Mouse (Mus musculus) kidney, adult 2 months (tissue): ENCODE data around the gene Ism2. TPM values are rescaled to one million over a fixed set of nuclear protein-coding genes. Genes with fewer than 3 reads are reported as not detected.

Experiments
- DNase-seq: peaks from one replicate; pipeline ENCODE4 v3.0.0; 2021
- H3K27ac ChIP-seq: fragments of 200-500 bp; 2 replicates; pipeline ENCODE4 v1.5.1; 2012; ENCODE audit warnings: low read depth, low read length, control low read depth, inconsistent platforms; ENCODE audit not compliant: insufficient read depth
- H3K27me3 ChIP-seq: fragments of 200-500 bp; replicated peaks from 2 replicates; pipeline ENCODE4 v1.6.1; 2012; ENCODE audit warnings: mild to moderate bottlenecking, moderate library complexity, low read length, inconsistent platforms; ENCODE audit not compliant: control insufficient read depth, insufficient read depth
- H3K36me3 ChIP-seq: fragments of 200-500 bp; 2 replicates; pipeline ENCODE4 v1.6.1; 2012; ENCODE audit warnings: mild to moderate bottlenecking, moderate library complexity, low read length, inconsistent platforms; ENCODE audit not compliant: control insufficient read depth, insufficient read depth
- H3K4me1 ChIP-seq: fragments of 200-500 bp; 2 replicates; pipeline ENCODE4 v1.6.1; 2011; ENCODE audit warnings: low read length; ENCODE audit not compliant: control insufficient read depth, insufficient read depth
- H3K4me3 ChIP-seq: fragments of 200-500 bp; 2 replicates; pipeline ENCODE4 v1.5.1; 2011; ENCODE audit warnings: mild to moderate bottlenecking, low read depth, low read length, control low read depth; ENCODE audit not compliant: insufficient read depth
- CTCF ChIP-seq: fragments of 200-500 bp; conservative IDR thresholded peaks from 2 replicates; pipeline ENCODE4 v1.5.1; 2011; ENCODE audit warnings: low read depth, mild to moderate bottlenecking, control low read depth, low read length, moderate library complexity, mixed read lengths; ENCODE audit not compliant: insufficient read depth, insufficient read length
- POLR2A ChIP-seq: fragments of 200-500 bp; IDR thresholded peaks from one replicate; pipeline ENCODE4 v1.6.1; 2011; ENCODE audit warnings: low read depth, low read length, control low read depth
- WGBS: fragments of 180-500 bp; shearing (Covaris S2); methylation state at CpG from one replicate; pipeline ENCODE4 v1.1.7; 2018; 5-methylcytosine and 5-hydroxymethylcytosine counted together
- polyA plus RNA-seq: library from polyadenylated mRNA; depleted of rRNA; stranded (reverse); fragments of >200 nt; gene quantifications from 2 replicates; pipeline ENCODE4 v1.2.3, GENCODE M21; 2012

Ism2 gene
- polyA plus RNA-seq, 1 experiment = 0.06 TPM

DNA sequence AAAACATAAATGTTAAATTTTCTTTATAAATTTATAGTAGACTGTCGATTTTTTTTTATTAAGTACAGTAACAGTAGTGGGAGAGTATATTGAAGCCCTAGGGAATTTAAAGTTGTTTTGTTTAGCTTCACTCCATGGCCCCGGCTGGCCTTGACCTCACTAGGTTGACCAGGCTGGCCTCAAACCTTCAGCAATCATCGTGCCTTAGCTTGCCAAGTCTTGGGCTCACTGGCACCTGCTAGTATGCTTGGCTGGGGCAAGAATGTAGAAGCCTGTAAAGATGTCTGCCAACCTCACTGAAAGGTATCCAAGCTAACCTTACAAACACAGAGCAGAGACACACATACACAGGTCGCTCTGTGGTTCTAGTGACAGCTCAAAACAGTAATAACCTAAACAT is 33.0 kb upstream of the Ism2 start:
- TF ChIP-seq CTCF (no peak), POLR2A (no peak)
- 54% methylated on average over 4 of the region's 4 CpGs for WGBS
- no peak overlapping the region for H3K4me3 ChIP-seq
- no peaks in the 10 kb centered on the region for H3K27me3 ChIP-seq
- no peak overlapping the region for H3K27ac ChIP-seq
- peak; percentile 26 for DNase-seq
- peaks cover 3% of the 10 kb centered on the region for H3K36me3 ChIP-seq
- peaks cover 7% of the 10 kb centered on the region for H3K4me1 ChIP-seq

GRCm38 (mm10) chr12:87331908-87332307 is 32.4 kb upstream of the Ism2 start:
- Histone ChIP-seq H3K27me3 (no peaks in the 10 kb centered on the region), H3K4me1 (peaks cover 7% of the 10 kb centered on the region), H3K36me3 (peaks cover 3% of the 10 kb centered on the region), H3K27ac (no peak overlapping the region; the same call in 1 of the 2 replicates), H3K4me3 (no peak overlapping the region)
- WGBS = 17% methylated on average over 5 of the region's 5 CpGs
- DNase-seq = peak; percentile 5
- TF ChIP-seq POLR2A (no peak), CTCF (no peak)

DNA sequence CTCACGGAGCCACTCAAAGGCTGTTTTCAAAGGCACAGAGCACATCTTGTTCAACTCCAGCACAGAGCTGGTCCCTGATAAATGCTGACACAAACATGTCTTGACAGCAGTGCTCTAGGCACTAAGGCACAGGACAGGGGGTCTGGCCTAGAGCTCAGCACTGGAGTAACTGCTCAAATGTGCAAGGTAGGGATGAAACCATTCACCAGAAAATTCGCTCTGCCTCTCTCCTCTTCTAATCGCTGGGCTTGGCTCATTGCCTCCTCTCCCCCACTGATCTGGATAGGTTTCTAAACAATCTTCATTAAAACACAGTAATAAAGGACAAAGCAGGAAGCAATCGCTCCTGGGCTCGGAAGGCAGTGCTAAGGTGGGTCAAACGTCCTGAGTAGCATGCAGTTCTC is 31.6 kb upstream of the Ism2 start:
- H3K4me1 ChIP-seq = peaks cover 7% of the 10 kb centered on the region
- 39% methylated on average over 6 of the region's 6 CpGs for WGBS
- H3K27me3 ChIP-seq = no peaks in the 10 kb centered on the region
- DNase-seq = peak; percentile 16
- peak overlapping the region; percentile 2 for H3K27ac ChIP-seq
- peaks cover 3% of the 10 kb centered on the region for H3K36me3 ChIP-seq
- no peak for TF ChIP-seq CTCF
- TF ChIP-seq POLR2A = no peak
- H3K4me3 ChIP-seq = no peak overlapping the region

DNA sequence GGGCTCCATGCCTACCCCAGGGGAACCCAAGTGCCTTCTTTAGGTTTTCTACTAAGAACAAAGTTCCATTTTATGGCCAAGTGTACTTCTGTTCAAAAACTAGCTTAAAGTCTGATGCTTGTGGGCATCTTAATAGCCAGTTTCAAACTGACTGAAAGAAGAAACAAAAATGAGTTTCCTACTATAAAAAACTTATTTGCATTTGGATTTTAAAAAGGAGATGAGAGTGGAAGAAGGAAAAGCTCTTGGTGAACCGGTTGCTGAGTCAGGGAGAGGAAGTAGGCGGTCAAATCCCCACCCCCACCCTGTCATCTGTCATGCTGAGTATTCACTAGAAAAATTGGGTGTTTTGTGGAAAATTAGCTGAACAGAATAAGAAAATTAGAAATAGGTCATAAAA is 30.7 kb upstream of the Ism2 start:
- Histone ChIP-seq H3K4me3 (no peak overlapping the region), H3K4me1 (peaks cover 7% of the 10 kb centered on the region), H3K27me3 (no peaks in the 10 kb centered on the region), H3K36me3 (peaks cover 3% of the 10 kb centered on the region), H3K27ac (no peak overlapping the region)
- 57% methylated on average over 2 of the region's 2 CpGs for WGBS
- no peak for DNase-seq
- no peak for TF ChIP-seq CTCF
- no peak for TF ChIP-seq POLR2A

DNA sequence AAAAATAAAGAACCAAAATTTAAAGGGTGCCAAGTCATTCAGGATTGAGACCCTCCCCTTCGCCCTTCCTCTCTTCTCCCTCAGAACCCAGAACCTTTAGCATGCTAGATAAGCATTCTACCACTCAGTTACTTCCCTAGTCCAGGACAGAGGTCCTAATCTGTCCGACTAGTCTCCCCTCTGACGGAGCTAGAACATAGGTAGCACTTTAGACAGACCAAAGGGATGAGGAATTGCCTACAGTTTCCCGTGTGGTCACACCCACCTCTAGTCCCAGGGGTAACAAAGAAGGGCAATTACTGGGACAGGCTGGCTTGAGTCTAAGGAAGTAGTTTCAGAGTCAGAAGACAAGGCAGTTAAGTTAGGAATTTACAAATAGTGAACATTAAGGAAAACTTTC is 28.5 kb upstream of the Ism2 start:
- H3K27ac ChIP-seq = no peak overlapping the region
- DNase-seq = no peak
- 69% methylated on average over 4 of the region's 4 CpGs for WGBS
- no peak for TF ChIP-seq CTCF
- no peak for TF ChIP-seq POLR2A
- H3K36me3 ChIP-seq = peaks cover 5% of the 10 kb centered on the region
- H3K4me3 ChIP-seq = no peak overlapping the region
- H3K4me1 ChIP-seq = peaks cover 7% of the 10 kb centered on the region
- no peaks in the 10 kb centered on the region for H3K27me3 ChIP-seq

GRCm38 (mm10) chr12:87327610-87328009 is 28.1 kb upstream of the Ism2 start:
- Histone ChIP-seq H3K36me3 (peaks cover 5% of the 10 kb centered on the region), H3K4me1 (peaks cover 5% of the 10 kb centered on the region), H3K27ac (no peak overlapping the region), H3K4me3 (no peak overlapping the region), H3K27me3 (no peaks in the 10 kb centered on the region)
- TF ChIP-seq CTCF (no peak), POLR2A (no peak)
- DNase-seq = no peak
- 45% methylated on average over 7 of the region's 7 CpGs for WGBS

- Histone ChIP-seq H3K27ac (no peak overlapping the region), H3K4me3 (no peak overlapping the region), H3K36me3 (peaks cover 5% of the 10 kb centered on the region), H3K4me1 (no peaks in the 10 kb centered on the region), H3K27me3 (no peaks in the 10 kb centered on the region)
- 95% methylated on average over 3 of the region's 3 CpGs for WGBS
- DNase-seq = no peak
- TF ChIP-seq CTCF = no peak
- no peak for TF ChIP-seq POLR2A
Observed at GRCm38 (mm10) chr12:87325452-87325851, 25.9 kb upstream of the Ism2 start.
